Mouse (Mus musculus): Measurements from ENCODE around the gene Plbd1. TPM values are rescaled to one million over a fixed set of nuclear protein-coding genes. Genes with fewer than 3 reads are reported as not detected.

Gene Plbd1
- polyA plus RNA-seq, 1 experiment from 2014 or later, result 31.6 TPM

DNA sequence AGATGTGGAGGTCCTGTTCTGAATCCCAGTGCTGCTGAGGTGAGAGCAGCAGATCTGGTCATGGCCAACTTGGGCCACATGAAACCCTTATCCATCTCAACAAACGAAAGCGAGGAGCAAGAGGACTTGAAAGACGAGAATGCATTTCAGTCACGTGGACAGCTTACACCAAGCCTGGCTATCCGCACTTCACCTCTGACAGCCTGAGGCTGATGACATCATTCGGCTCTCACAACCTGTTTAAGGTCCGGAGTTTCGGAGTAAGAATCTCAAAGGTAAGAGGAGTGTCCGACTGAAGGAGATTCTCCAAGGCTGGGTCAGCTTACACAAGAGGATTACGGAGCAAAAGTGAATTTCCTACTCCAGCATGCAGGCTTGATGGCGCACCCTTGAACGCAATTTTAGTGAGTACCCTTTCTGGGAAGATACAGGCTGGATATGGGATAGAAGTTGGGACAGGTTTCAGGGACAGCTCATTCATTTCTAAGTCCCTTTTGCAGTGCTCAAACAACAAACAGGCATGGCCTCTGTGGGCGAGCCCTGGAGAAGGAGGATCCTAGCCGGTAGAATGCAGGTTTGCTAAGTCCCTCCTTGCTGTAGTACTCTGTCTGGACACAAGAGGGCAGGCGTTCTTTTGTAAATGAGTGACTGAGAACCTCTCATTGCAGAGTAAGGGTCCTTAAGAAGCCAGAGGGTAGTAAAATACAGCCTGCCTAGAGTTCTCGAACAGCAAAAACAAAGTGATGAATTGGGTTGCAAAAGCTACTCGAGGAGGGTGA lies 41.2 kb downstream of the Plbd1 start:
- no peaks in the 10 kb centered on the region for H3K4me1 ChIP-seq
- no peak overlapping the region for H3K27ac ChIP-seq (replicated peaks)
- WGBS, result 36% methylated on average over 17 of the region's 17 CpGs
- no peaks in the 10 kb centered on the region for H3K27me3 ChIP-seq
- peak overlapping the region; percentile 22 for H3K4me2 ChIP-seq (replicated peaks)
- ATAC-seq (ENCODE audit: insufficient number of reproducible peaks, low FRiP score, low TSS enrichment, low read depth), result no peak
- no peak overlapping the region; the same call in 1 of the 2 replicates for H3K4me3 ChIP-seq (replicated peaks)
- H3K9ac ChIP-seq, result no peak overlapping the region
- H3K9me3 ChIP-seq (replicated peaks), result no peaks in the 10 kb centered on the region
- no peaks in the 10 kb centered on the region for H3K36me3 ChIP-seq

DNA sequence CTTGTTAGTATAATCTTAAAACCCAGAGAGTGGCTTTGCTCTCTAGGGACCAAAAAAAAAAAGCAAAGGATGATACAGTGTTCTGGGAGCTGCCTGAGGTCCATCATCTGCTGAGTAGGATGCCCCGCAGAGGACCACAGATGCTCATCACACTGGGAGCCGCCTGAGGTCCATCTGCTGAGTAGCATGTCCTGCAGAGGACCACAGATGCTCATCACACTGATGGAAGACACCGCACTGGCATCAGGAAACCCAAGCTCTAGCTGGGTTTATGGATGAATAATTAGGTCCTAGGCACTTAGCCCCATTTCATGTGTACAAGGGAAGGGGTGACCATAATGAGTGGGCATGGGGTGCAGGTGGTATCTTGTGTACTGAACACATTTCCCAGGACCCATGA lies 47.6 kb downstream of the Plbd1 start:
- Histone ChIP-seq H3K4me1 (no peaks in the 10 kb centered on the region), H3K9ac (no peak overlapping the region), H3K36me3 (peaks cover 28% of the 10 kb centered on the region), H3K4me3 (replicated peaks) (no peak overlapping the region), H3K9me3 (replicated peaks) (no peaks in the 10 kb centered on the region), H3K4me2 (replicated peaks) (no peak overlapping the region), H3K27ac (replicated peaks) (no peak overlapping the region), H3K27me3 (no peaks in the 10 kb centered on the region)
- ATAC-seq (ENCODE audit: insufficient number of reproducible peaks, low FRiP score, low TSS enrichment, low read depth), result no peak
- WGBS, result 89% methylated on average over 3 of the region's 3 CpGs

DNA sequence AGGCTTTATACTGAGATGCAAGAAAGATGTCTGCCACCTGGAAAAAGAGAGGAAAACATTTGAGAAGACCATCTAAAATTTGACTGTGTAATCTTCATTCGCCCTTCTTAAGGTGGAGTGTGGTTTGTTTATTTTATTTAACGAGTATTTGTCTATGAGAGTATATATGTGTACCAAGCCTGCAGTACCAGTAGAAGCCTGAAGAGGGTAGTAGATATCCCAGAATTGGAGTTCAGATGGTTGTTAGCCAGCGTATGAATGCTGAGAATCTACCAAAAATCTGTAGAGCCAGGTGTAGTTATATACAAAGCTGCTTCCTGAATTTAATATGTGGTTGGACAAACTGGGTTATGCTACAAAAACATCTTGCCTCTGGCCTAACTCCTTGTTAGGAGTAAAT lies 49.4 kb downstream of the Plbd1 start:
- no peak for ATAC-seq (ENCODE audit: insufficient number of reproducible peaks, low FRiP score, low TSS enrichment, low read depth)
- no peaks in the 10 kb centered on the region for H3K4me1 ChIP-seq
- H3K9ac ChIP-seq, result no peak overlapping the region
- no peaks in the 10 kb centered on the region for H3K9me3 ChIP-seq (replicated peaks)
- H3K36me3 ChIP-seq, result peaks cover 44% of the 10 kb centered on the region
- no peak overlapping the region for H3K4me2 ChIP-seq (replicated peaks)
- 96% methylated on average over 3 of the region's 3 CpGs for WGBS
- H3K27ac ChIP-seq (replicated peaks), result no peak overlapping the region
- H3K27me3 ChIP-seq, result no peaks in the 10 kb centered on the region
- no peak overlapping the region for H3K4me3 ChIP-seq (replicated peaks)

DNA sequence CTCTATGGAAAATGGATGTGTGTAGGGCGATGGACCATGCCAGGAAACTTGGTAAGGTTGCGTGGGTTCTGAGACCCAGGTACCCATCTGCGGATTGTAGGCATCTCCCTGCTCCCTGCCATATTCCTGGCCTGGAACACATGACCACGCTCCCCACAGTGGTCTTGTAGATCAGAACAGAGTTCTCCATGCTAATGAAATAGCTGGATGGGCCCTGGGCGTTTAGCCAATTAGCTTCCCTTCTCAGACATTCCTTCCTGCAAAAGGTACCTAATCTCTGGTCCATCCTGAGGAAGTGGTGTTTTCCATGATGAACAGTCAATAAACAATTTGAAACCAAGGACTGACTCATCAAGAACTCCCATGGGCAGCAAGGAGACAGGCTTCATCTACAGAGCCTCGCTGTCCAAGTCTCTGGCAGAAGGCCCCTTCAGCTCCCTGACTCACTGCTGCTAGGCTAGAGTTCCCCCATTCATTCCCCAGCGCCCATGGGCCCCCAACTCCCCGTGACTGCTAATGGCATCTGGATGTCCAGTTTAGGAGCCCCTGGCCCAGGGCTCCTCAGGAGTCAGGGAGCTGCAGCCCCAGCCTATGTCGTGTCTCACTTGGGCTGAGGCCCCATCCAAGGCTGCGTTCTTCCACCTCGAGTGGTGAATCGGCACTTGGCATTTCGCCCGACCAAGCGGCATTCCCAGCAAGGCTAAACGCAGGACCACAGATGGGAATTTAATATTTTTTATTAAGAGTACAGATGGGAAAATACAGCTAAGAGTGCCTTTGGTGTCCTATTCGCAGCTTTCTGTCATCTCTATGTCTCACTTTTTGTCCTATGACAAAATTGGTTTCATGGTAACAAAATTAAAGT lies 50.1 kb downstream of the Plbd1 start:
- no peak overlapping the region for H3K9ac ChIP-seq
- no peak for ATAC-seq (ENCODE audit: insufficient number of reproducible peaks, low FRiP score, low TSS enrichment, low read depth)
- no peaks in the 10 kb centered on the region for H3K27me3 ChIP-seq
- WGBS, result 92% methylated on average over 17 of the region's 17 CpGs
- H3K4me1 ChIP-seq, result no peaks in the 10 kb centered on the region
- H3K4me3 ChIP-seq (replicated peaks), result no peak overlapping the region
- peaks cover 47% of the 10 kb centered on the region for H3K36me3 ChIP-seq
- no peaks in the 10 kb centered on the region for H3K9me3 ChIP-seq (replicated peaks)
- no peak overlapping the region for H3K4me2 ChIP-seq (replicated peaks)
- no peak overlapping the region for H3K27ac ChIP-seq (replicated peaks)

DNA sequence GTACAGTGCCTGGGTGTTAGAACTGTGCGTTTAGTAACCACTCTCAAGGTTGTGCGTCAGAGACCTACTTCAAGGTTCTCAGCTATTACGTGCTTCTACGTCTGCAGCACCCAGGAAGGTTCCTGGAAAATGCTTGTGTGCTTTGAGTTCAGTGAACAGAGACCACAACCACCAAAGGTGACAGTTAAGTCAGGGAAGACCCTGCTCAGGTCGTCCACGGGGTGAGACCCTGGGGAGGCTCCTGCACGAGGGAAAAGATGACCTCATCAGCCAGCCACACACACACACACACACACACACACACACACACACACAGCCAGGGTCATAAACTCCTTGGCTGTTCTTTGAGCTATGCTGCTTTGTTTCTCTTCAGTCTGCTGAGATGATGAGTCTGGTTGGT lies 59.1 kb downstream of the Plbd1 start:
- H3K27ac ChIP-seq (replicated peaks), result no peak overlapping the region
- H3K4me1 ChIP-seq, result no peaks in the 10 kb centered on the region
- H3K4me2 ChIP-seq (replicated peaks), result no peak overlapping the region
- H3K9me3 ChIP-seq (replicated peaks), result no peaks in the 10 kb centered on the region
- no peaks in the 10 kb centered on the region for H3K27me3 ChIP-seq
- peaks cover 73% of the 10 kb centered on the region for H3K36me3 ChIP-seq
- no peak for ATAC-seq (ENCODE audit: insufficient number of reproducible peaks, low FRiP score, low TSS enrichment, low read depth)
- H3K9ac ChIP-seq, result no peak overlapping the region
- H3K4me3 ChIP-seq (replicated peaks), result no peak overlapping the region
- 85% methylated on average over 7 of the region's 7 CpGs for WGBS

DNA sequence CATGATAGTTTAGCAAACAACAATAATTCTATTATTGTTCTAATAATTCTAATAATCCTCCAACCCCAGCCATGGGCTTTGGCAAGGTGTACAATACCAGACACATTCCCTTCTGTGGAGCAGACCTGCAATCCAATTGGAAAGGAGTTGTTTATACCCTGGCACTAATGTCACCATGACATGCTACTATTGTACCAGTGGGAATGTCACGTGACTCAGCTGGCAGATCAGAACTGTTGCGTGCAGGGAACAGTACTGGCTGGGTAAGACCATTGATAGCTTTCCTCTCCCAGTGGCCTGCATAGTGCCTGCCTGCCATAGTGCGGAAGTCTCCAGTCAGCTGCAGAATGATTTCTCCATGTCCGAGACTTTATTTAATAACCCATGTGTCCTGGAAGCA lies 67.2 kb downstream of the Plbd1 start:
- H3K4me3 ChIP-seq (replicated peaks), result no peak overlapping the region
- no peak for ATAC-seq (ENCODE audit: insufficient number of reproducible peaks, low FRiP score, low TSS enrichment, low read depth)
- no peak overlapping the region for H3K4me2 ChIP-seq (replicated peaks)
- 91% methylated on average over 4 of the region's 4 CpGs for WGBS
- peaks cover 56% of the 10 kb centered on the region for H3K36me3 ChIP-seq
- H3K27ac ChIP-seq (replicated peaks), result no peak overlapping the region
- no peak overlapping the region for H3K9ac ChIP-seq
- H3K9me3 ChIP-seq (replicated peaks), result no peaks in the 10 kb centered on the region
- no peaks in the 10 kb centered on the region for H3K27me3 ChIP-seq
- no peaks in the 10 kb centered on the region for H3K4me1 ChIP-seq

DNA sequence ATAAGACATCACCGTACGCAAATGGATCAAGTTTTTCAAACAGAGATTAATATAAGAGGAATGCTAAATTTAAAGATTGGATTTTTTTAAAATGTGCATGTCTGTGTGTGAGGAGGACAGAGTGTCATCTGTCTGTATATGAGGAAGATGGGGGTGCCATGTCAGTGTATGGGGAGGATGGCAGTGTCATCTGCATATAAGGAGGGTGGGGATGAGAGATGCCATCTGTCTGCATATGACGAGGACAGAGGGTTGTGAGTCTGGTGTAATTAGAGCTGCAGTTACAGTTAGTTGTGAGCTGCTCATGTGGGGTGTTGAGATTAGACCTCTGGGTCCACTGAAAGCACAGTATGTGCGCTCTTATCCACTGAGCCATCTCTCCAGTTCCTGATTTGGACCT lies 71.0 kb downstream of the Plbd1 start:
- H3K27me3 ChIP-seq, result no peaks in the 10 kb centered on the region
- no peaks in the 10 kb centered on the region for H3K4me1 ChIP-seq
- 78% methylated on average over 4 of the region's 4 CpGs for WGBS
- no peak for ATAC-seq (ENCODE audit: insufficient number of reproducible peaks, low FRiP score, low TSS enrichment, low read depth)
- H3K36me3 ChIP-seq, result peaks cover 58% of the 10 kb centered on the region
- no peak overlapping the region for H3K4me3 ChIP-seq (replicated peaks)
- no peak overlapping the region for H3K9ac ChIP-seq
- no peak overlapping the region for H3K27ac ChIP-seq (replicated peaks)
- H3K9me3 ChIP-seq (replicated peaks), result no peaks in the 10 kb centered on the region
- no peak overlapping the region for H3K4me2 ChIP-seq (replicated peaks)

DNA sequence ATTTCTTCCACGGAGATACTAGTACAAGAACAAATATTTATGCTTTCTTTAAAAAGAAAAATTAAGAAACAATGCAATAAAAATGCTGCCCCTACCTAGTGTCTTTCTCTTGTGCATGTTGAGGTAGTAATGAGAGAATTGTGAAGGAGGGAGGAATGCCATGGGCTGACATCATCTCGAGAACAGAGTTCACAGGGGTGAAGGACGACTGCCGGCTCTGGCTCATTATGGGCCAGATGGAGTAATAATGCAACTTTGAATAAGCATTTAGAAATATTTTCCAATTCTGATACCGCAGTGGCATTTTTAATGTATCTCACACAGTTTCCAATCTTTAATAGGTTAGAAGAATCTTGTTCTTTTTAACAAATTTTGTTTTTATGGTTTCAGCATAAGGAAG lies 95.7 kb downstream of the Plbd1 start:
- no peak overlapping the region for H3K4me3 ChIP-seq (replicated peaks)
- H3K9me3 ChIP-seq (replicated peaks), result peaks cover 17% of the 10 kb centered on the region
- no peak overlapping the region for H3K4me2 ChIP-seq (replicated peaks)
- 86% methylated on average over 5 of the region's 5 CpGs for WGBS
- H3K27ac ChIP-seq (replicated peaks), result no peak overlapping the region
- H3K27me3 ChIP-seq, result no peaks in the 10 kb centered on the region
- H3K36me3 ChIP-seq, result peaks cover 79% of the 10 kb centered on the region
- H3K9ac ChIP-seq, result no peak overlapping the region
- no peak for ATAC-seq (ENCODE audit: insufficient number of reproducible peaks, low FRiP score, low TSS enrichment, low read depth)
- no peaks in the 10 kb centered on the region for H3K4me1 ChIP-seq

Other genes starting within 250 kb of the Plbd1 start
- gene E330021D16Rik, start 246.4 kb downstream of the Plbd1 start, polyA plus RNA-seq (2015; fragmentation: Nextera tagmentation; extraction: Ambion mirVana), result not detected in 2 replicates
- gene Atf7ip, start 155.8 kb downstream of the Plbd1 start, polyA plus RNA-seq (2015; fragmentation: Nextera tagmentation; extraction: Ambion mirVana), result 35.5 and 37.5 TPM in 2 replicates
- 0.08 and 0.11 TPM in 2 replicates for gene Gucy2c, start 119.8 kb upstream of the Plbd1 start, polyA plus RNA-seq (2015; fragmentation: Nextera tagmentation; extraction: Ambion mirVana)
- 0.53 and 0.69 TPM in 2 replicates for gene Hist4h4, start 142.5 kb upstream of the Plbd1 start, polyA plus RNA-seq (2015; fragmentation: Nextera tagmentation; extraction: Ambion mirVana)
- gene H2afj, start 146.3 kb upstream of the Plbd1 start, polyA plus RNA-seq (2015; fragmentation: Nextera tagmentation; extraction: Ambion mirVana), result 151 and 155 TPM in 2 replicates
- 1.2 and 3.7 TPM in 2 replicates for gene BC049715, start 165.7 kb upstream of the Plbd1 start, polyA plus RNA-seq (2015; fragmentation: Nextera tagmentation; extraction: Ambion mirVana)
- gene Wbp11, start 166.3 kb upstream of the Plbd1 start, polyA plus RNA-seq (2015; fragmentation: Nextera tagmentation; extraction: Ambion mirVana), result 92.0 and 104 TPM in 2 replicates
- gene Smco3, start 173.5 kb upstream of the Plbd1 start, polyA plus RNA-seq (2015; fragmentation: Nextera tagmentation; extraction: Ambion mirVana), result 2.1 and 2.5 TPM in 2 replicates
- gene Art4, start 195.8 kb upstream of the Plbd1 start, polyA plus RNA-seq (2015; fragmentation: Nextera tagmentation; extraction: Ambion mirVana), result 3.0 and 3.3 TPM in 2 replicates
- gene Mgp, start 213.9 kb upstream of the Plbd1 start, polyA plus RNA-seq (2015; fragmentation: Nextera tagmentation; extraction: Ambion mirVana), result 211 and 283 TPM in 2 replicates